Mouse (Mus musculus) adrenal gland, postnatal 36 days (tissue): ENCODE results near the gene Pidd1. TPM values are rescaled to one million over a fixed set of nuclear protein-coding genes. Genes with fewer than 3 reads are reported as not detected.

Source experiments
- DNase-seq, 2 experiments: peaks; one replicate each; pipeline ENCODE4 v3.0.0; 2021; ENCODE audit warnings: mixed read lengths in 1 of 2
- total RNA-seq, 2 experiments: library from RNA; stranded (reverse); gene quantifications; 2 replicates each; pipeline ENCODE4 v1.2.3; 2021

The Pidd1 gene
- total RNA-seq, 2 experiments from 2014 or later = 1.5 to 2.3 TPM

DNA sequence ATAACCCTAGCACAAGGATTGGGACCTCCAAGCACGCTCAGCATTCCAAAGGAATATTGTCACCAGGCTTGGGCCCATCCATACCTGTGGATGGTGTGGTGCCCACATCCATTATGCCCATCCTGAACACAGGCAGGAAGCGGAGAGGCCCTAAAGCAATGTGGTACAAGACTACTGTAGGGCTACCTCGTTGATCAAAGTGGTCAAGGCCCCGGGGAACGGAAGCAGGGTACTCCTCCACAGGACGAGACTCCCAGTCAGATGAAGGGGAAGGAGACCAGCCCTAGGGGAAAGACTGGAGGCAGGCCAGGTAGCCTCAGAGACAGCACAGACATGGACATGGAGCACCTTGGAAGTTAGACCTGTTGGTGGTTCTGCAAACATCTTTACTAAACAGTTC lies 28.9 kb upstream of the Pidd1 start:
- DNase-seq = no peak

DNA sequence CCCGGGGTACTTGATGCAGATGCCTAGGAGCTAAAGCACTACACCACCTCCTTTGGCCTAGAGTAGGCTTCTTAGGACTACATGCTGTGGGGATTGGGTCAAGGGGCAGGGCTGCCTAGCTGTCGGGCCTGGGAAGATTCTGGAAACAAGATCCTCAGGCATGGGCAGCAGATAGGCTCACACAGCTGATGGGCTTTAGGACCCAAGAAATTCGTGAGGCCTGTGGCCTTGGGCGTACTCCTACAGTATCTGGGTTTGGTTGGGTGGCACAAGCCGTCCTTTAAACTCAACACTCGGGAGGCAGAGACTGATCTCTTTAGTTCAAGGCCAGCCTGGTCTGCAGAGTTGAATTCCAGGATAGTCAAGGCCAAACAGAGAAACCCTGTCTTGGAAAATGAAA lies 28.4 kb upstream of the Pidd1 start:
- DNase-seq = peak in 1 of 2 experiments; percentile 65

DNA sequence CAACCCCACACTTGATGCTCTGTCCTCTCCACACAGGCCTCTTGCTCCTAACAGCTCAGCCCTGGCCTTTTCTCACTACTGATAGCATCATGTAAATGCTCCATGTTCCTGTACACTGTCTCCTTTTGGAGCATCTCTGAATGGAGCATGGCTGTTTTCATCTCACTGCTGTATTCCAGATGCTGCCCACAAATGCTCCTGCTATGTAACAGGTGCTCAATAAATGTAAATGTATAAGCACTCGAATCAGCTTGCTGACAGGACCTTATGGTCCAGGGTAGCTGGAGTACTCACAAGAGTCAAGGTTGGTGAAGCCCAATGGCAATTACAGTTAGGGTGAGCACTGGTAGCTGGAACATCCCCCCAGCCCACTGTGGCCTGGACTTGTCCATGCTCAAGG lies 27.4 kb upstream of the Pidd1 start:
- no peak for DNase-seq

DNA sequence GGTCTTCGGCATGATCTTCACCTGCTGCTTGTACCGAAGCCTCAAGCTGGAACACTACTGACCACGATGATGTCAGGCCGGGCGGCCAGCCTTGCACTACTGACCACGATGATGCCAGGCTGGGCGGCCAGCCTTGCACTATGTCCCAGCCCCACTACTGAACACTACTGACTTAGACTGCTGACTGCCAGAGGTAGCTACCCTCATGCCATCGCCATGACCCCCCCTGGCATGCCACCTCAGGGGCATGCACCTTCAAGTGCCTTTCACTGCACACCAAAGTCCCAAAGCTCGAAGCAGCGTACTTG lies 26.8 kb upstream of the Pidd1 start:
- DNase-seq = no peak

DNA sequence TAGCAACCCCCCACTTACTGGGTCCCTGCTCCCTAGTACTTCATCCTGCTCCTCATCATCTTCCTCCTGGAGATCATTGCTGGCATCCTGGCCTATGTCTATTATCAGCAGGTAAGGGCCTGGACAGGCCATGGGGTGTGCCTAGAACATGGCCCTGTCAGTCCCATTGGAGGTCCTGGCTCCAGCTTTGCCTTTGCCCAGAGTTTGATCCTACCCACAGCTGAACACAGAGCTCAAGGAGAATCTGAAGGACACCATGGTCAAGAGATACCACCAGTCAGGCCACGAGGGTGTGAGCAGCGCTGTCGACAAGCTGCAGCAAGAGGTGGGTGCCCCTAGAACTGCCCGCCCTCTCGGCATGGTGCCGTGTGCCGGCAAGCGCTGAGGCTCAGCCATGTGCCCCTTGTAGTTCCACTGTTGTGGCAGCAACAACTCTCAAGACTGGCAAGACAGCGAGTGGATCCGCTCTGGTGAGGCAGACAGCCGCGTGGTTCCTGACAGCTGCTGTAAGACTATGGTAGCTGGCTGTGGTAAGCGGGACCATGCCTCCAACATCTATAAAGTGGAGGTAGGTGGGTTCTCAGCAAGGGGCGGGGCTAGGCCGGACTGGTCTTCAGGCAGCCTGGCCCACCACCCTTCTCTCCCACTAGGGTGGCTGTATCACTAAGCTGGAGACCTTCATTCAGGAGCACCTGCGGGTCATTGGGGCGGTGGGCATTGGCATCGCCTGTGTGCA lies 26.2 kb upstream of the Pidd1 start:
- no peak for DNase-seq

DNA sequence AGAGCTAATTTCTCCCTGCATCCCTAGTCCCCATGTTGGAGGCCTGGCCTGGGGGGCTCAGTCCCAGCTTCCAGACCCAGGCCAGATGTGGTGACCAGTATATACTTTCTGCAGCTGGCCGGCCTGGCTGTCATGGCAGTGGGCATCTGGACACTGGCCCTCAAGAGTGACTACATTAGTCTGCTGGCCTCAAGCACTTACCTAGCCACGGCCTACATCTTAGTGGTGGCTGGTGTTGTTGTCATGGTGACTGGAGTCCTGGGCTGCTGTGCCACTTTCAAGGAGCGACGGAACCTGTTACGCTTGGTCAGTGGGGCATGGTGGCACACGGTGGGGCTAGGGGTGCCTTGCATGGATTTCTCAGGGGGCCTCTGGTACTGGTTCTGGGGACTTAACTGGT lies 25.5 kb upstream of the Pidd1 start:
- no peak for DNase-seq

DNA sequence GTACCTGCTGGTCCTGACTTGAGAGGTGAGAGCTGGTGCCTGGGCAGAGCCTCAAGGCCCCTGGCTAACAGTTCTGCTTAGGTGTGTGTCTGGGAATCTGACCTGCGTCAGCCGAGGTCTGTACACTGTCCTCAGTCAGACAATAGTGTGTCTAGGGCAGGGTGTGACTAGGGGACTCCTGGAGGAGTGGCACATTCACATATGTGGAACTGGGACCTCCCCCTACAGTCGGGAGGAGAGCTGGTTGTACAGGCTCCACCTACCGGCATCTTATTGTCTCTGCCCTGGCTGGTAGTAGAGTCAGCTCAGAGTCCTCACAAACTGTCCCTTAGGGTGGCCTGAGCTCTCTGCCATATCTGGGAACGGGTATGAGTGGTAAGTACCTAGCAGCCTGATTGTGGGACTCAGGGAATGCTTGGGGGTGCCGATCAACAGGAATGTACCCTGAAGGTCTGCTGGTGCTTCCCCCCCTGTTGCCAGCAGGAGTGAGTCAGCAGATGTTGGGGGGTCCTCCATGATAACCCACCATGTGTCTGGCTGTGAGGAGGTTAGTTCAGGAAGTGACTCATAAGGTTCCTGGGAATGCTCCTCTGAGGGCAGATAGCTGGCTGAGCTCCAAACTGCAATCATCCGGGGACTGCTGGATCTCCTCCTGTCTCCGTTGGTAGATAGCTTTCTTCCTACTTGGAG lies 24.8 kb upstream of the Pidd1 start:
- peak; percentile 88 to 91 for DNase-seq

DNA sequence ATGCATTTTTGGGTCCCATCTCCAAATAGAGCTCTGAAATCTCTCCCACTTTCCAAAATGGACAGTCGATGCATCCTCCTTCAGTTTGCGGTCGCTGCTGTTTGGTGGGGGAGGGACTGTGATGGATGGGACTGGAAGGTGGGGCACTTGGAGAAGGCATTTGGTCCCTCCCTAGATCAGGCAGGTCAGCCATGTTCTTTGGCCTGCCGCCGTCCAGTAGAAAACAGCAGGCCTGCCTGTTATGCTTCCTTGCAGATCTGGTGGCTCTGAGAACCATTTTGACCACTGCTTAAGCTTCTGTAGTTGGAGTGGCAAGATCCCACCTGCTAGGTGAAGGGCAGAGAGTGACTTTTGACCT lies 24.3 kb upstream of the Pidd1 start:
- peak in 1 of 2 experiments; percentile 65 for DNase-seq

DNA sequence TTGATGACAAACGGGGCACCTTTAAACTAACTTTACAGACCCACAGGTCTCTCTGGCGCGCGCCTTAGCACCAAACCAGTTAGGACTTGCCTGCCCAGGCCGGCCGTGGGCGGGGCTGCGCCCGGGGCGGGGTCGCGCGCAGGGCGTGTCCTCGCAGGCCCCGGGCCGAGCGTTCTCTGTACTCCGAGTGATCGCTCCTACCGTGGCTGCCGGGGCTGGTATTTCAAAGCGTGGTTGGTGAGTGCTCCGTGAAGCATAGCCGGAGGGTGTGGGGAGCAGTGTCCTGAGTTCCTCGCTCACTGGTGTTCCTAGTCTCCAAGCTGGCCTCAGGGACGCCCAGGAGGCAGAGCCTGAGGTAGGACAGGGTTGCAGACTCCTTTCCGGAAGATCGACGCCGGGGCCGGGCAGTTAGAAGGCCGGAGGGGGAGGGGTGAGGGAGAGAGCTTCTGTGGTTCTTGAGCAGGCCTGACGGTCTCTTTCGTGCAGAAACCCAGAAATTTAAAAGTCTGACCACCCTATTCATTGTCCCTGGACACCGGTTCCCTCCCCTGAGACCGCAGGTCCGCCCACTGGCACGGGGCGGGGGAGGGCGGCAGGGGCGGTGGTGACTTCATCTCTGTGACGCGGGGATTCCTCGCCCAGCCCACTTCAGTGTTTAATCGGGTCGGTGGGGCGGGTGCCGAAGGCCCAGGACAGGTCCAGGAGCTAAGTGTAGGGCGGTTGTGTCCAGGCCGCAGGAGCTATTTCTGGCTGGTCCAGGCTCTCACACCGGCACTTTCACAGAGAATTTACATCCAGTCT lies 23.6 kb upstream of the Pidd1 start, which contains the start of gene Cd151:
Gene Cd151 (plus strand): TSS at position 163 of the 801 bp plus-strand sequence.
- DNase-seq = peak; percentile 94 to 97

DNA sequence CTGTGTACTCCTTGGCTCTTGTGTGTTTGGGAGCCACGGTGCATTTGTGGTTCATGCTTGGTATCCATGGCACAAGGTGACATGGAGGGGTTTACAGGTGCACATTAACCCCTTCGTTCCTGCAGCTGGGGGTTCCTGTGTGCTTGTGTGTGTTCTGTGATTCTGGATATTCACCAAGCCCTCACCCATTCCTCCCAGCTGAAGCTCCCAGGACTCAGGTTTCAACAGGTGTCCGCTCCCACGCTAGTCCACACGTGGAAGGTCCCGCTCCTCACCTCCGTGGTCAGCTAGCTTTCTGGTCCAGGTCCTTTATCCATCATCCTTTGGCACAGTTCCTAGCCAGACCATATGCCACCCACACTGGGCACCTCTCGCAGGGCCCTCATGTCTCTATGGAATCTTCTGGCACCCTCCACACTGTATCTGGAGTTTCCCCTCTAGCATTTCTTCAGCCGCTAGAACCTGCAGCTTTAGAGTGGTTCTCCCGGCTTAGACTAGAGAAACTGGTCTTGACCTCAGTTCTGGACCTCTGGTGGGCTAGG lies 22.9 kb upstream of the Pidd1 start:
- no peak for DNase-seq

DNA sequence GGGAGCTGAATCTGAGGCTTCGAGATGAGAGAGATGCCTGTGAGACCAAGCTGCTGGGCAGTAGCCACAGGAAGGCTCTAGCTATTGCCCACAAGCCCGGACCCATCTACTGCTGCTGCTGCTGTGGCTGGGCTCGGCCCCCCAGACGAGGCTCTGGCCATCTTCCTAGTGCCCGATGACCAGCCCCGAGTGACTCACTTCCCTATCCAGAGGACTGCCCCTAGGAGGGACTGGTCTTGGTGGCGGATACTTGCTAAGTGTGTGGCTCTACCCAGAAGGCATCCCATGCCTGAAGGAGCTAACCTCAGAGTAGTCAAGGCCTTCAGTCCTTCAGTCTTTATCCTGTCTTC lies 22.2 kb upstream of the Pidd1 start:
- DNase-seq = peak; percentile 59 to 65

DNA sequence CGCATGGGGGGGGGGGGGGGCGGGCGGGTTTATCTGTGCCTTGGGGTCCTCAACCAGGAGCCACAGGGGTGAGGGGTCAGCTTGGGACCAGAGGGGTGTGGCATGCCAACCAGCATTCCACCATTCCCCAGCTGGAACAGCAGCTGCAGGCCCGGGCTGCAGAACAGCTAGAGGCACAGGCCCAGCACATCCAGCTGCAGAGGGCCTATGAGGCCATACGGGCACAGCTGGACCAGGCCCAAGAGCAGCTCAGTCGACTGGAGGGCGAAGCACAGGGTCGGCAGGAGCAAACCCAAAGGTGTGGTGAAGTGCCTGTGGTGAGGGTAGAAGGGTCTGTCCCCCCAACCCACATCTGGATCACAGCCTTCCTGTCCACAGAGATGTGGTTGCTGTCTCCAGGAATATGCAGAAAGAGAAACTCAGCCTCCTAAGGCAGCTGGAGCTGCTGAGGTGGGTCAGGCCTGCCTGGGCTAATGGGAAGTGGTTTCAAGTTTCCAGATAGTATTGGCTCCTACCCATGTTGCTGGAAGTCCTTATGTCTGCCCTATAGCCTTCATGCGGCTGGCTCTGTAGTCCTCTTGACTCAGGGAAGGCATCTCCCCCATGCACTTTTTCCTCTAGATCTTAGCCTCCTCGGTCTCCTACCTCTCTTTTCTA lies 21.7 kb upstream of the Pidd1 start:
- no peak for DNase-seq

DNA sequence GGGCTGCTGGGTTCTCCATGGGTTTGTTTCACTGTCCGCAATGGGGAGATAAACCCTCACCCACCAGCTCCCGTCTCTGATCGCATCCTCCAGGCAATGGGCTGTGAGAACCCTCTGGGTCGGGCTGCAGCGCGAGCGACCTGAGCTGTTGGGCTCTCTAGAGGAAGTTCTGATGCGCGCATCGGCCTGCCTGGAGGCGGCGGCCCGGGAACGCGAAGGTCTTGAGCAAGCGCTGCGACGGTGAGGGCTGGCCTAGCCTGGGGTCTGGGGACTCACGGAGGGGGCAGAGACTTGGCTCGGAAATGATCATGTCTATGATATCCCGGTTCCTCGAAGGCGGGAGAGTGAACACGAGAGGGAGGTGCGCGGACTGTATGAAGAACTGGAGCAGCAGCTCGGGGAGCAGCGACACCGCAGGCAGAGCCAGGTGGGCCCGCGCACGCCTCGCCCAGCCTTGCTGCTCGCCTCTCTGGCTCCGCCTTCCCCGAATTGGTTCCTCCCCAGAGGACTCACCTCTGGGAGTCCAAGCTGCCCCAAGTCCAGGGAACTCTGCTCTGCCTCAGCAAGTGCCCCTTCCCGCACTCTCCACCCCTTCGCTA lies 20.9 kb upstream of the Pidd1 start:
- DNase-seq = no peak

DNA sequence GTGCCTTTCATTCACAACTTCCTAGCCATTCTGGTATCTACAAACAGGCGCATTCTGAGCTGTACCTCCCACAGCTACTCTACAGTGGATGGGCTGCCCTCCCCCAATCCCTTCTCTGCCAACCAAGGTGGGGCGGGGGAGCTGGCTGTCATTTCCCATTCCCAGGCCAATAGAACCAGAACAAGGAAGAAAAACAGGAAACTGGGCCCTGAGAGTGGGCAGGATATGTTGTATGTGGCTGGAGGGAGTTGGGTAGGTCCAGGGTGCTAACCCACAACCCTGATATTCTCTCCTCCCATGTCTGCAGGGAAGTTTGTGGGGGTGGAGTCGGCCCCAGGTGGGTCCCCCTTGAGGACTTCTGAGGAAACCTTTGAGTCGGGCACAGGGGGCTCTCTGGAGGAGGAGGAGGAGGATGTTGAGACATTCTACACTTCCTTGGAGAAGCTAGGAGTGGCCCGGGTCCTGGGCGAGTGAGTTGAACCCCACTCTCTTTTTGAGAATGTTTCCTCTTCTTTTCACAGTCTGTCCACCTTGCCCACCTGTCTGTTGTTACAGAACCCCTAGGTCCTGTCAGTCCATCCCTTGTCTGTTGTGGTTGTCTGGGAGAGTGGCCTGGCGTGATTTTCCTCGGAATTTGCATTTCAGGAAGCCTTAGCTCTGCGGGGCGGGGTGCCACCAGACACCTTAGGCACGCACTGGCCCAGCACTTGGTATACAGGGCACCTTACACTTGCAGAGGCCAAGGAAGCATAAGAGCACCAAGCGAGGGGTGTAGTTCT lies 20.2 kb upstream of the Pidd1 start:
- peak in 1 of 2 experiments; percentile 65 for DNase-seq

DNA sequence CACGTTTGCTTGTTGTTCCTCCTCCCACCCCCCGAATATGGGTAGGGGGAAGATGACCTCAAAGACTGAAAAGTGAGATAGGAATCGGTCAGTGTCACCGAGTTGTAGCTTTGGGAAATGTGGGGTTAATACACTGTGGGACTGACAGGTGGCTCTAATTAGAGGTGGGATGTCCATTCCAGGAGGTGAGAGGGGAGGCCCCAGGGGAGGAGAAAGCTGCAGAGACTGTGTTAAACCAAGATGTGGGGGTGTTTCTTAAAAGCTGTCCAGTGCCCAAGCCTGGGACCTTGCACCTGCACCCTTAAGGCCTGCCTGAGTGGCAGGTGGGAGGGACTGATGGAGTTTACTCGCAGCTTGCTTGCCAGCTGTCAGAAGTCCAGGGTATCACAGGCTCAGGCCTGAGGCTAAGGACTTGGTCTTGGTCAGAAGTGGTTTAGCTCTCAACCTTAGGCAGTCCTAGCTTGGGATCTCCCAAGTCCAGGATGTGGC lies 18.6 kb upstream of the Pidd1 start:
- DNase-seq = no peak

DNA sequence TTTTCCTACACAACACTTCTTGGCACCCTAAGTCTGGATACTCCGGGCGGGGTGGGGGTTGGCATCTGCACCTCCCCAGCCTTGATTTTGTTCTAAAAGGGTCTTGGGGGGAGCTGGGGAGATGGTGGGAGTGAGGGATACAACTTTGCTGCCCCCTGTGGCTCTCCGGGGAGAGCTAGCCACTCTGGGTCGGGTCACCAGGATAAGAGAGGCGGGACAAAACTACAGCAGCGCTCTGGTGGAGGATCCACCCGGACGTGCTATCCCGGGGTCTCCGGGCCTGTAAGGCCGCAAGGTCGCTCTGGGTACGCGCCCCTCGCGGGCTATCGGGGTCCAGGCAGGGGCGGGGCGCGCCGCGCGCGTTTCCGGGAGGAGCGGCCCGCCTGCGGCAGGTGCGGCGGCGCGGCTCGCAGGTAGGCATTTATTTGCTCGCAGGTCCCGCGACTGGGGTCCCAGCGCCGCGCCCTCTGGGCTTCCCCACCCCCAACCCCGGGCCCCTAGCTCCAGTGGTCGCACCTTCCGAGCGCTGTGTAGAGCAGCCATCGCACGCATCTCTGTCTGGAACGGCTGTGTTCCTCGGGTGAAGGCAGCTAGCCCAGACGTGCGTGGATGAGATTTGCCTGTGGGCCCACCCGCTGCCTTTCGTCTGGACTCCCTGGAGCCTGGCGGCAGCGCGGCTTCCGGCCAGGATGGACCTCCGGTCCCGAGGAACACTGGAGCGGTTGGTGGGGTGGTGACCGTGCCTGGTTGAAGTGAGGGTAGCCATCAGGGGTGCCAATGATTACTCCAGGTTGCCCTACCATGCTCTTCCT lies 17.9 kb upstream of the Pidd1 start:
- DNase-seq = peak in 1 of 2 experiments; percentile 61

DNA sequence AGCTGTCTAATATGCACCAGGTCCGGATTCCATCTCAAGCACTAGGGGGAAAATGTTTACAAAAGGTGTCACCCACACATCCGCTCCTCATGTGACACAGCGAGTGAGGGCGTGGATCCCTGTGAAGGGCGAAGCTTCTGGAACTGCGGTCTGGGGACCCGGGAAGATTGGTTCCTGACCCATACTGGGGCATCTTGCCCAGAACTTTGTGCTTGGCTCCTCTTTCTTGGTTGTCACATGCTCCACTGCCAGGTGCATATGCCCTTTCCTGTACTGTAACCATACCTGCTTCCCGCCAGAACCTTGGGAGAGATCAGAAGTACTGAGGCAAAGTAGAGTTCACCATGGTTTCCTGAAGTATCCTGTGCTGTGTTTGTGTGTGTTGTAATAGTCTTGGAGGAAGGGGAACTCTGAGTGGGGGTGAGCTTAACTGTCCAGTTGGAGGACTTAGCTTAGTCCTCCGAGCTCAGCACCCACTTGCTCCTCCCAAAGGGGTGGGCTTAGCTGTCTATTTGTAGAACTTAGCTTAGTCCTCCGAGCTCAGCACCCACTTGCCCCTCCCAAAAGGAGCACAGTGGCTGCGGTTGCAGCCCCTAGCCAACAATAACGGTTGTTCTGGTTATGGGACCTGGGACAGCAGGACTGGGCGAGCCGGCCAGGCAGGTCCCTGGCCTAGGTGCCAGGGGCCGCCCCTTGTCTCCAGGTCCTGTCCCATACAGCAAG lies 16.7 kb upstream of the Pidd1 start, which contains the start of gene Cracr2b:
Gene Cracr2b (plus strand): TSS at position 704 of the 723 bp plus-strand sequence.
- no peak for DNase-seq

DNA sequence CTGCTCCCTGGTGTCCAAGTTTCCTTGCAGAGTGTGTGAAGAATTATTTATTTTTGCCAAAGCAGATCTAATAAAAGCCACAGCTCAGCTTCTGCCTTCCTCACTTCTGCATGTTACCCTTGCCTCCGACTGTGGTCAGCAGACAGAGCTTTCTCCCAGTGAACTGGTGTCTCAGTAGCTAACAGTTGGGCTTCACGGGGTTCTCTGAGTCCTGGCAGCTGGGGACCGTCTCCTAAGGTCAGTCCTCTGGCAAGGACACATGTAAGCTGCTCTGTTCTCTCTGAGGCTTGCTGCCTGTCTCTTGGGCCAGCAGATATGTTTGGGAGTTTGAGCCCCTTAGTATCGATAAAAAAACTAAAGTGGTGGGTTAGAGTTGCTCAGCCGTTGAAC lies 16.2 kb upstream of the Pidd1 start:
- no peak for DNase-seq

DNA sequence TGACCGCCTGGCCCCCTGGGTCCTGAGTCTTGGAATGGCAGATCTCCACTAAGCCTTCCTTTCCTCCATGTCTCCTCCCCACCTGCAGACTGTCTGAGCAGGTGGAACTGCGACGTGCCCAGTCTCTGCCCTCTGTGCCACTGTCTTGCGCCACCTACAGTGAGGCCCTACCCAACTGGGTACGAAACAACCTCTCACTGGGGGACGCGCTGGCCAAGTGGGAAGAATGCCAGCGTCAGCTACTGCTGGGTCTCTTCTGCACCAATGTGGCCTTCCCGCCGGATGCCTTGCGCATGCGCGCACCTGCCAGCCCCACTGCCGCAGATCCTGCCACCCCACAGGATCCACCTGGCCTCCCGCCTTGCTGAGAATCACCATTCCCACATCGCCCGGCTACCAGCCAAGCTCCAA lies 15.5 kb upstream of the Pidd1 start:
- no peak for DNase-seq
